Mouse (Mus musculus): ENCODE data around the gene Cmtm5. TPM values are rescaled to one million over a fixed set of nuclear protein-coding genes. Genes with fewer than 3 reads are reported as not detected.
"Not testable (repeated sequence)": the region's sequence is repeated elsewhere in the genome, so short reads cannot be mapped to it uniquely, and the experiment has no call there.

The Cmtm5 gene
- polyA plus RNA-seq, 1 experiment: not detected

GRCm38 (mm10) chr14:54953664-54954206 lies 17.7 kb downstream of the Cmtm5 start:
- no peaks in the 10 kb centered on the region for H3K9me3 ChIP-seq (ENCODE audit: control insufficient read depth, low read length)
- no peaks in the 10 kb centered on the region for H3K36me3 ChIP-seq (ENCODE audit: control insufficient read depth)
- no peak overlapping the region for H3K4me3 ChIP-seq (replicated peaks)
- H3K4me1 ChIP-seq (ENCODE audit: control insufficient read depth): no peaks in the 10 kb centered on the region
- no peak for TF ChIP-seq TAL1 (IDR thresholded peaks at IDR 0.05; ENCODE audit: low read length)
- TF ChIP-seq GATA1 (IDR thresholded peaks at IDR 0.05; ENCODE audit: low read length): no peak
- H3K27me3 ChIP-seq (ENCODE audit: control insufficient read depth): no peaks in the 10 kb centered on the region

- H3K36me3 ChIP-seq (ENCODE audit: control insufficient read depth): no peaks in the 10 kb centered on the region
- H3K4me3 ChIP-seq (replicated peaks): no peak overlapping the region
- H3K9me3 ChIP-seq (ENCODE audit: control insufficient read depth, low read length): no peaks in the 10 kb centered on the region
- TF ChIP-seq TAL1 (IDR thresholded peaks at IDR 0.05; ENCODE audit: low read length) (no peak), GATA1 (IDR thresholded peaks at IDR 0.05; ENCODE audit: low read length) (no peak)
- H3K27me3 ChIP-seq (ENCODE audit: control insufficient read depth): no peaks in the 10 kb centered on the region
- no peaks in the 10 kb centered on the region for H3K4me1 ChIP-seq (ENCODE audit: control insufficient read depth)
These were observed 18.4 kb downstream of the Cmtm5 start for GRCm38 (mm10) chr14:54954474-54954873.

DNA sequence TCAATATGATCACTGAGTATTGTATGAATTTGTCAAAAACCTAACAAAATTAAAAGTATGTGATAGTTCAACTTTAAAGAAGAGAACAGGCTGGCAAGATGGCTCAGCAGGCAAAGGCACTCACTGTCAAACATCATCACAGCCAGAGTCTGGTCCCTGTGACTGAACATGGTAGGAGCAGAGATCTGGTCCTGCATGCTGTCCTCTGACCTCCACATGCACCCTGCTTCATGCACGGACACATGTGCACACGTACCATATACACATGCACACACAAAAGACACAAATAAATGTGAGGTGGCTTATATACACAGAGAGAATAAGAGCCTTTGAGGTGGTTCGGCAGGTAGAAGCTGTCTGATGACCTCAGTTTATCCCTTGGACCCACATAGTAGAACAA lies 19.4 kb downstream of the Cmtm5 start:
- no peaks in the 10 kb centered on the region for H3K36me3 ChIP-seq (ENCODE audit: control insufficient read depth)
- no peaks in the 10 kb centered on the region for H3K4me1 ChIP-seq (ENCODE audit: control insufficient read depth)
- TF ChIP-seq TAL1 (IDR thresholded peaks at IDR 0.05; ENCODE audit: low read length) (no peak), GATA1 (IDR thresholded peaks at IDR 0.05; ENCODE audit: low read length) (no peak)
- no peaks in the 10 kb centered on the region for H3K27me3 ChIP-seq (ENCODE audit: control insufficient read depth)
- no peaks in the 10 kb centered on the region for H3K9me3 ChIP-seq (ENCODE audit: control insufficient read depth, low read length)
- no peak overlapping the region for H3K4me3 ChIP-seq (replicated peaks)

GRCm38 (mm10) chr14:54956533-54956932 lies 20.5 kb downstream of the Cmtm5 start:
- H3K27me3 ChIP-seq (ENCODE audit: control insufficient read depth): no peaks in the 10 kb centered on the region
- no peaks in the 10 kb centered on the region for H3K4me1 ChIP-seq (ENCODE audit: control insufficient read depth)
- H3K4me3 ChIP-seq (replicated peaks): no peak overlapping the region
- no peaks in the 10 kb centered on the region for H3K9me3 ChIP-seq (ENCODE audit: control insufficient read depth, low read length)
- TF ChIP-seq GATA1 (IDR thresholded peaks at IDR 0.05; ENCODE audit: low read length) (no peak), TAL1 (IDR thresholded peaks at IDR 0.05; ENCODE audit: low read length) (no peak)
- H3K36me3 ChIP-seq (ENCODE audit: control insufficient read depth): no peaks in the 10 kb centered on the region

- H3K9me3 ChIP-seq (ENCODE audit: control insufficient read depth, low read length): no peaks in the 10 kb centered on the region
- no peak overlapping the region for H3K4me3 ChIP-seq (replicated peaks)
- TF ChIP-seq GATA1 (IDR thresholded peaks at IDR 0.05; ENCODE audit: low read length) (no peak), TAL1 (IDR thresholded peaks at IDR 0.05; ENCODE audit: low read length) (no peak)
- no peaks in the 10 kb centered on the region for H3K36me3 ChIP-seq (ENCODE audit: control insufficient read depth)
- H3K27me3 ChIP-seq (ENCODE audit: control insufficient read depth): no peaks in the 10 kb centered on the region
- H3K4me1 ChIP-seq (ENCODE audit: control insufficient read depth): no peaks in the 10 kb centered on the region
These were observed 22.4 kb downstream of the Cmtm5 start for GRCm38 (mm10) chr14:54958503-54958902.

- H3K4me1 ChIP-seq (ENCODE audit: control insufficient read depth): no peaks in the 10 kb centered on the region
- TF ChIP-seq GATA1 (IDR thresholded peaks at IDR 0.05; ENCODE audit: low read length): no peak
- no peak for TF ChIP-seq TAL1 (IDR thresholded peaks at IDR 0.05; ENCODE audit: low read length)
These were observed 23.1 kb downstream of the Cmtm5 start for GRCm38 (mm10) chr14:54959197-54959596.

GRCm38 (mm10) chr14:54959853-54960613 lies 24.0 kb downstream of the Cmtm5 start:
- not testable (repeated sequence) for H3K27me3 ChIP-seq (ENCODE audit: control insufficient read depth); H3K4me1 ChIP-seq (ENCODE audit: control insufficient read depth); H3K4me3 ChIP-seq (replicated peaks); H3K9me3 ChIP-seq (ENCODE audit: control insufficient read depth, low read length); H3K36me3 ChIP-seq (ENCODE audit: control insufficient read depth)

More at GRCm38 (mm10) chr14:54959197-54959596, 23.1 kb downstream of the Cmtm5 start:
- Histone ChIP-seq H3K36me3 (ENCODE audit: control insufficient read depth) (no peaks in the 10 kb centered on the region), H3K27me3 (ENCODE audit: control insufficient read depth) (no peaks in the 10 kb centered on the region), H3K9me3 (ENCODE audit: control insufficient read depth, low read length) (no peaks in the 10 kb centered on the region), H3K4me3 (replicated peaks) (no peak overlapping the region)

- Histone ChIP-seq H3K36me3 (ENCODE audit: control insufficient read depth) (no peaks in the 10 kb centered on the region), H3K4me3 (replicated peaks) (no peak overlapping the region), H3K9me3 (ENCODE audit: control insufficient read depth, low read length) (no peaks in the 10 kb centered on the region), H3K27me3 (ENCODE audit: control insufficient read depth) (no peaks in the 10 kb centered on the region), H3K4me1 (ENCODE audit: control insufficient read depth) (no peaks in the 10 kb centered on the region)
- TF ChIP-seq GATA1 (IDR thresholded peaks at IDR 0.05; ENCODE audit: low read length) (no peak), TAL1 (IDR thresholded peaks at IDR 0.05; ENCODE audit: low read length) (no peak)
These were observed 24.7 kb downstream of the Cmtm5 start for GRCm38 (mm10) chr14:54960769-54961168.

GRCm38 (mm10) chr14:54961487-54961886 lies 25.4 kb downstream of the Cmtm5 start:
- Histone ChIP-seq H3K4me3 (replicated peaks) (no peak overlapping the region), H3K27me3 (ENCODE audit: control insufficient read depth) (no peaks in the 10 kb centered on the region), H3K4me1 (ENCODE audit: control insufficient read depth) (no peaks in the 10 kb centered on the region), H3K9me3 (ENCODE audit: control insufficient read depth, low read length) (no peaks in the 10 kb centered on the region), H3K36me3 (ENCODE audit: control insufficient read depth) (no peaks in the 10 kb centered on the region)
- TF ChIP-seq GATA1 (IDR thresholded peaks at IDR 0.05; ENCODE audit: low read length): no peak
- no peak for TF ChIP-seq TAL1 (IDR thresholded peaks at IDR 0.05; ENCODE audit: low read length)

Data from erythroblast, embryonic 14.5 days (primary cell).